Mouse (Mus musculus) testis, adult 2 months (tissue): ENCODE results near the gene Cep295nl.

Experiments
- CTCF ChIP-seq: fragments of 200-500 bp; IDR thresholded peaks from 2 replicates; pipeline ENCODE4 v1.5.1; 2012; ENCODE audit warnings: low read depth, mild to moderate bottlenecking, inconsistent platforms, low read length, moderate library complexity; ENCODE audit not compliant: control insufficient read depth, insufficient read depth, insufficient replicate concordance
- POLR2A ChIP-seq: fragments of 200-500 bp; IDR thresholded peaks from 2 replicates; pipeline ENCODE4 v1.6.1; 2012; ENCODE audit warnings: low read depth, mild to moderate bottlenecking, inconsistent platforms, low read length, moderate library complexity; ENCODE audit not compliant: control insufficient read depth

- TF ChIP-seq CTCF (no peak), POLR2A (no peak)
Measured at GRCm38 (mm10) chr11:118289562-118289961, 52.7 kb downstream of the Cep295nl start.
